Mouse (Mus musculus) intestine, embryonic 16.5 days (tissue): Measurements from ENCODE around the gene Rnase12. TPM values are rescaled to one million over a fixed set of nuclear protein-coding genes. Genes with fewer than 3 reads are reported as not detected.
A peak's percentile ranks its signal among the peaks of the same experiment; 100 is the strongest.
"Not testable (repeated sequence)": the region's sequence is repeated elsewhere in the genome, so short reads cannot be mapped to it uniquely, and the experiment has no call there.

ENCODE experiments used
- ATAC-seq: fragments of 200-750 bp; cut with Nextera tagmentation; 2 replicates; pipeline ENCODE4 v1.8.0; 2017; ENCODE audit warnings: moderate TSS enrichment, moderate library complexity
- H3K27ac ChIP-seq: fragments of 300-500 bp; sonication (generic); 2 replicates; pipeline ENCODE4 v1.5.1; 2014; ENCODE audit warnings: mild to moderate bottlenecking, low read length
- H3K27me3 ChIP-seq: fragments of 300-500 bp; sonication (generic); replicated peaks from 2 replicates; pipeline ENCODE4 v1.6.1; 2014; ENCODE audit warnings: low read length, control low read depth, mixed read lengths; ENCODE audit not compliant: control insufficient read depth, insufficient read depth
- H3K36me3 ChIP-seq: fragments of 300-500 bp; sonication (generic); 2 replicates; pipeline ENCODE4 v1.6.1; 2014; ENCODE audit warnings: low read length, control low read depth; ENCODE audit not compliant: control insufficient read depth, insufficient read depth
- H3K4me1 ChIP-seq: fragments of 300-500 bp; sonication (generic); 2 replicates; pipeline ENCODE4 v1.6.1; 2014; ENCODE audit warnings: low read length, control low read depth, mixed read lengths; ENCODE audit not compliant: control insufficient read depth, insufficient read depth
- H3K4me2 ChIP-seq: fragments of 300-500 bp; sonication (generic); 2 replicates; pipeline ENCODE4 v1.6.1; 2014; ENCODE audit warnings: low read depth, low read length, control low read depth
- H3K4me3 ChIP-seq: fragments of 300-500 bp; sonication (generic); 2 replicates; pipeline ENCODE4 v1.5.1; 2014; ENCODE audit warnings: mild to moderate bottlenecking, low read length
- H3K9ac ChIP-seq: fragments of 300-500 bp; sonication (generic); 2 replicates; pipeline ENCODE4 v1.6.1; 2014; ENCODE audit warnings: low read depth, low read length
- H3K9me3 ChIP-seq: fragments of 300-500 bp; sonication (generic); 2 replicates; pipeline ENCODE4 v1.6.1; 2016; ENCODE audit warnings: low read length, control low read depth; ENCODE audit not compliant: control insufficient read depth
- WGBS: fragments of 180-500 bp; shearing (Covaris S2); extraction: QIAGEN DNeasy Blood & Tissue Kit; methylation state at CpG from one replicate; pipeline ENCODE4 v1.1.7; 2014; 5-methylcytosine and 5-hydroxymethylcytosine counted together
- polyA plus RNA-seq: library from polyadenylated mRNA; unstranded; fragments of >200 nt; fragmentation: Nextera tagmentation; extraction: Ambion mirVana; gene quantifications from 2 replicates; pipeline ENCODE4 v1.2.1, GENCODE M21; 2015

Rnase12 gene
- 0.37 and 0.54 TPM in 2 replicates for polyA plus RNA-seq

DNA sequence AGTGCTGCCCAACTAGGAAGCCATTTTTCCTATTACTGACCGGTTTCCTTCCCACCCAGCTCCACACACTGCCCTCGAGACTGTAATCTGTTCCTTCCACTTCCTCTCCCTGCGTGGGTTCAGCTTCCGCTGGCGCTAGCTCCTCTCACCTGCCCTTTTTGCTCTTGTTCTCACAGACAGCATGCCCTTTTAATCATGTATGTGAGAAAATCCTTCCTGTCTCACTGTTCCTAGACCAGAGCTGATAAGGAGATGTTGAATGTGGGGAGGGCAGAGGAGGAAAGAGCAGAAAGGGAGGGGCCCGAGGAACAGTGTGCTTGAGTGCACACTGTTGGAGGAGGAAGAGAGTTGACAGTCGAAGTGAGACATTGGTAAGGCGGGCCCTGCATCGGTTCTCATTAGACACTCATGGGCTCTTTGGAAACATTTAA, at the start of gene Rnase12:
Gene Rnase12 (minus strand): TSS at position 261 of the 431 bp plus-strand sequence.
- no peak within 1 kb of the TSS for H3K27ac ChIP-seq

DNA sequence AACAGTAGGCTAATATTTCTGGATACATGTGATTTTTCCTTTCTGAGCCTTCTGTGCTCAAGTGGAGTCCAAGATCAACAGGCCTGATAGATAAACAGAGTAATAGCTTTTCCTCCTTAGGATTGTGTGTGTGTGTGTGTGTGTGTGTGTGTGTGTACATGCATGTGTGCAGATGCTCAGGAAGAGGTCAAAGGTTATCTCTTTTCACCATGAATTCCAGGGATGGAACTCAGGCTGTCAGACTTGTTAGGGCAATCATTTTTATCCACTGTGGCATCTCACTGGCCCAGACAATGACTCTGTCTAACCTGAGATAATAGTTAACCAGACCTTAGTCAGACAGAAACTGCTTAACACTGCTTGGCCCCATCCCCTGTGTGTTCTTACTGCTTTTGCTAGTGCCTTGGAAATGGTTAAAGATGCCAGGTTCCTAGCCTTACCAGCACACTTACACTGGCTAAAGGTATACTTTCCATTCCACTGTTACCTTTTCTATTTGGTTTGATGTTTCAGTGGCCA, 49.0 kb upstream of the Rnase12 start:
- Histone ChIP-seq H3K4me3 (no peak overlapping the region), H3K36me3 (peaks cover 13% of the 10 kb centered on the region; the same call in 1 of the 2 replicates), H3K9ac (no peak overlapping the region), H3K9me3 (no peaks in the 10 kb centered on the region), H3K4me2 (no peak overlapping the region), H3K27me3 (no peaks in the 10 kb centered on the region), H3K27ac (no peak overlapping the region), H3K4me1 (no peaks in the 10 kb centered on the region)
- ATAC-seq = peak; percentile 63

More for the DNA sequence above, at the start of gene Rnase12:
- WGBS = 45% methylated on average over 9 of the region's 9 CpGs
- Histone ChIP-seq H3K9ac (no peak within 1 kb of the TSS), H3K9me3 (no peaks in the 10 kb centered on the region), H3K4me1 (0 out of 2 replicates have a peak, but pooled peaks cover 3% of the 10 kb centered on the region), H3K4me3 (no peak within 1 kb of the TSS), H3K27me3 (no peaks in the 10 kb centered on the region), H3K4me2 (no peak within 1 kb of the TSS), H3K36me3 (no peaks in the 10 kb centered on the region)
- peak; percentile 88 for ATAC-seq

DNA sequence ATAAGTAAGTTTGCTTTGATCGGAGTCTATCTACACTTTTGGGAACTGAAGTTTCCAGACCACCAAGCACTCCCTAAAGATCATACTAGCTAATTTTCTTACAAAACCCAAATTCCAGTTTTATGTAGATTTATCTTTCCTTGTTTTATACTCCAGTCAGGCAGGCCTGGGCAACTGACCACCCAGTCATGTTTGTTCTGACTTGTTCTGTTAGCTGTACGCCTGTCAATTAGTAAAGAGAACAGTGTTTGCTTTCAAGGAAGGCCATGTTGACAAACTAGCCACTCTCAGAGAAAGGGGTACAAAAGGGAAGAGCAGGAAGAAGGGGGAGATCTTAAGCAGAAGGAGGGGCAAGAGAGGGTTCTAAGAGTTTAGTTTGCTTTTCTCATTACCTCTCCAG, 46.9 kb upstream of the Rnase12 start:
- Histone ChIP-seq H3K36me3 (peaks cover 16% of the 10 kb centered on the region; the same call in 1 of the 2 replicates), H3K4me3 (no peak overlapping the region), H3K4me2 (no peak overlapping the region), H3K9me3 (no peaks in the 10 kb centered on the region), H3K4me1 (no peaks in the 10 kb centered on the region), H3K27ac (no peak overlapping the region), H3K27me3 (no peaks in the 10 kb centered on the region), H3K9ac (no peak overlapping the region)
- WGBS = 82% methylated on average over 2 of the region's 2 CpGs
- no peak for ATAC-seq

DNA sequence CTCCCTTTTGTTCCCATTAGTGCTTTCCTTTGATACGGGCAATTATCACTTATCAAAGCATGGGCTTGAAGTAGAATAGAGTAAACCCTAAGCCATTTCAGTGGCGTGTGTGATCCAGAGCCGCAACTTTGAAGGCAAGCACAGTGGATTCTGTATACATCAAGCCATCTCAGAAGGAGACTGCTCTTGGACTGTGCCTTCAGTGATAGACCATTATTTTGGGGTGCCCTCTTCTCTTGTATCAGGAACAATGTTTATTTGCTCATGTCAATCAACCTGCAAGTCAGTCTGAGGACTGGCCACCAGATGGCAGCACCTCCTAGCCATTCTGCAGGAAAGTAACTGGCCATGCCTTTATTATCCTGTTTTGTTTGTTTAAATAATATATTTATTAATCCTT, 45.8 kb upstream of the Rnase12 start:
- Histone ChIP-seq H3K27me3 (no peaks in the 10 kb centered on the region), H3K4me1 (no peaks in the 10 kb centered on the region), H3K4me3 (no peak overlapping the region), H3K27ac (no peak overlapping the region), H3K9ac (no peak overlapping the region), H3K9me3 (no peaks in the 10 kb centered on the region), H3K36me3 (peaks cover 16% of the 10 kb centered on the region; the same call in 1 of the 2 replicates), H3K4me2 (no peak overlapping the region)
- WGBS = 58% methylated on average over 3 of the region's 3 CpGs
- peak; percentile 10; the same call in 1 of the 2 replicates for ATAC-seq

DNA sequence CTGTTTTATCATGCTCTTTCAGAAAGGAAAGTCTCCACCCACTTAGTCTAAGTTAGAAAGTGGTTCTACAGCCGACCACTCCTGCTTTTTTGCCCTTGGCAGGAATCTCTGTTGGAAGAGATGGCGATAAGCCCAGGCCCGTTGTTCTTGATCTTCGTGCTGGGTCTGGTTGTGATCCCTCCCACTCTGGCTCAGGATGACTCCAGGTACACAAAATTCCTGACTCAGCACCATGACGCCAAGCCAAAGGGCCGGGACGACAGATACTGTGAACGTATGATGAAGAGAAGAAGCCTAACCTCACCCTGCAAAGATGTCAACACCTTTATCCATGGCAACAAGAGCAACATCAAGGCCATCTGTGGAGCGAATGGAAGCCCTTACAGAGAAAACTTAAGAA, 43.8 kb upstream of the Rnase12 start:
- H3K27me3 ChIP-seq = no peaks in the 10 kb centered on the region

DNA sequence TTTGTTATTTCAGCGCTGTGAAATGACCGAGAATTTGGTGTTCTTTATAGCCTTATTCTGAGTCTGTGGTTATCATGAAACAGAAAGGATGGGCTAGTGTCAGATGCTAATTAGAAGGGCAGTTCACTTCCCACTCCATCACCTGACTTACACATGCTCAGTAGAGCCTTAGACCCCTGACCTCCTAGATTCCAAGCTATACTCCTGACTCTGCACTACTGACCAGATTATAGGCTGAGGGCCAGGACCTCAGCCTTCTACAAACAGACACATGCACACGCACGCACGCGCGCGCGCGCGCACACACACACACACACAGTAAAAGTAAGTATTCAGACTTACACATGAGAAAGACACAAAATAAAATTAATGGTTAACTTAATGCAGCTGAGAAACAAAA, 41.5 kb upstream of the Rnase12 start:
- Histone ChIP-seq H3K36me3 (0 out of 2 replicates have a peak, but pooled peaks cover 5% of the 10 kb centered on the region), H3K9ac (no peak overlapping the region), H3K27ac (no peak overlapping the region), H3K4me3 (no peak overlapping the region), H3K9me3 (no peaks in the 10 kb centered on the region), H3K4me1 (peaks cover 13% of the 10 kb centered on the region; the same call in 1 of the 2 replicates), H3K27me3 (no peaks in the 10 kb centered on the region), H3K4me2 (no peak overlapping the region)
- WGBS = 91% methylated on average over 11 of the region's 11 CpGs
- no peak for ATAC-seq

More for the DNA sequence above, 43.8 kb upstream of the Rnase12 start:
- peaks cover 16% of the 10 kb centered on the region; the same call in 1 of the 2 replicates for H3K36me3 ChIP-seq
- no peak for ATAC-seq
- WGBS = 66% methylated on average over 9 of the region's 9 CpGs
- H3K4me3 ChIP-seq = no peak overlapping the region
- H3K4me2 ChIP-seq = no peak overlapping the region
- no peak overlapping the region for H3K27ac ChIP-seq
- no peaks in the 10 kb centered on the region for H3K9me3 ChIP-seq
- no peak overlapping the region for H3K9ac ChIP-seq
- H3K4me1 ChIP-seq = no peaks in the 10 kb centered on the region

DNA sequence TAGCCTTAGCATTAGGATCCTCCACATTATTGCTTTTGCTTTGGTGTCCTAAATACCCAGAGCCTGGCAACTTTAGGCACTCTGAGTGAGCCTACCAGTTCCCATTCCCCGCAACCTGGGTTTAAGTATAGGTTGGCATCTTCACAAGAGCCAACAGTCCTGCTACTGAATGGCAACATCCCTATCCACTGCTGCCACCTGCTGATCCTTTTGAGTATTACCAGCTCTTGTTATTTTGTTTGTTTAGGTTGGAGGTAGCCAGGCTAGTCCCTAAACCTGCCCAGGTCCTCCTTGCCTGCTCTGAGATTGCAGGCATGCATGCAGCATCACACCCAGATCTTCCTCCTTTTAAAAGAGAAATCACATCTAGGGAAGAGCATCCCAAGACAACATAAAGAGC, 40.8 kb upstream of the Rnase12 start:
- not testable (repeated sequence) for H3K9ac ChIP-seq, H3K27ac ChIP-seq, H3K27me3 ChIP-seq, H3K9me3 ChIP-seq, ATAC-seq, H3K36me3 ChIP-seq
- 41% methylated on average over 1 of the region's 1 CpGs for WGBS
- Histone ChIP-seq H3K4me1 (peaks cover 13% of the 10 kb centered on the region; the same call in 1 of the 2 replicates), H3K4me3 (peak overlapping the region; percentile 36), H3K4me2 (peak overlapping the region; percentile 32)

DNA sequence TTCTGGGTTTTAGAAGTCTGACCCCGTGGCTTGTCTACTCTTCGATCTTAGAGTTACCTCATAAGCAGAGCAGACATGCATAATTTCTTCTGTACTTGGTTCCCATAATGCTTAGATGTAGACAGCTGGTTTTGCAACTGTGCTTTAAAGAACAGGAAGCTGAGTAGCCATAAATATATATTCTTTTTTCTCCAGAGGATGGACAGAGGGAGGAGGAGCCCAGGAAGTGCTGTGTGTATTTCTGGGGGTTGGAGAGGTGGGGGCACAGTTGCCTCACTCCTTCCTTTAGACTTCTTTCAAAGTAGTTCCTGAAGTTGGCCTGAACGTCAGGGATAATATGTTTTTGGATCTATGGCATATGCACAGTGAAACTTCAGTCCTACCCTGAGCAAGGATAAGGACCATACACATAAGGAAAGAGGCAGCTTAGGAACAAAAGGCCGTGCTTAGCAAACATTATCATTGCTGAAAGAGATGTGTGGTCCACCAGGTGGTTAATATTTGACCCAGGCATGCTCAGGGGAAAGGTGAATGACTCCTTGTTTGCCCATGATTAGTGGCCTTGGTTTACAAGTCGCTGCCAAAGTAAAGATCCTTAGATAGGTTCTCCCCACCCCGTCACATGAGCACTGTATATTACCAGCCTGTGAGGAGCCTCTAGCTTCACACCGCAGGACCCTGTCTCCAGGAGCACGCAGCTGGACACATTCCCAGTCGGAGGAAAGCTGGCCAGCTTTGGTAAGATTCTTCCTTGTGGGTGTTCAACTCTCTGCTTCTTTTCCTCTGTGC, 38.5 kb upstream of the Rnase12 start:
- WGBS = 31% methylated on average over 9 of the region's 9 CpGs
- Histone ChIP-seq H3K4me3 (peak overlapping the region; percentile 34), H3K4me1 (peaks cover 19% of the 10 kb centered on the region; the same call in 1 of the 2 replicates), H3K9ac (0 out of 2 replicates have a peak overlapping the region, but pooled peaks have one; percentile 44), H3K27me3 (no peaks in the 10 kb centered on the region), H3K27ac (peak overlapping the region; percentile 74), H3K4me2 (peak overlapping the region; percentile 26), H3K36me3 (no peaks in the 10 kb centered on the region), H3K9me3 (no peaks in the 10 kb centered on the region)
- ATAC-seq = peak; percentile 91

DNA sequence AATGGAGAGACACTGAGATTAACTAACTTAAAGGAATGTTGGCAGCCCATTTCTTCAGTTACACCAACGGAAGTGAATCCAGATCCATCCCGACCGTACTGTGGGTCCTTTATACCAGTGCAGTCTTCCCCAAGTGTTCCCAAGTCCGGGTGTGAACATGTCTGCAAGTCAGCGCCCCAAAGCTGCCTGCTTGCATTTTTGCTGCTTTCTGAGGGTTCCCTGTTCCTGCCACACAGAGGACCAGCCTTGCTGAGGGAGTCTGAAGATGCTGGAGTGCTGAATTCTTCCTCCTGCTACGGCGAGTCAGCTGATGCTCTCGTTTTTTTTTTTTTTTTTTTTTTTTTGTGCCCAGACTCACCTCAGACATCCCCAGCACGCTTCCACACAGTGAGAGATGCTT, 37.5 kb upstream of the Rnase12 start:
- H3K27ac ChIP-seq = no peak overlapping the region
- H3K27me3 ChIP-seq = no peaks in the 10 kb centered on the region
- H3K4me2 ChIP-seq = no peak overlapping the region
- no peak overlapping the region for H3K9ac ChIP-seq
- 67% methylated on average over 9 of the region's 9 CpGs for WGBS
- ATAC-seq = no peak
- H3K9me3 ChIP-seq = no peaks in the 10 kb centered on the region
- no peaks in the 10 kb centered on the region for H3K36me3 ChIP-seq
- peaks cover 19% of the 10 kb centered on the region; the same call in 1 of the 2 replicates for H3K4me1 ChIP-seq
- no peak overlapping the region for H3K4me3 ChIP-seq
